Mouse (Mus musculus) CH12.LX (cell line): ENCODE measurements around the gene Osbpl11. TPM values are rescaled to one million over a fixed set of nuclear protein-coding genes. Genes with fewer than 3 reads are reported as not detected.
A peak's percentile ranks its signal among the peaks of the same experiment; 100 is the strongest.

Experiments used
- DNase-seq: peaks from one replicate; pipeline ENCODE4 v3.0.0-alpha.2; 2013; ENCODE audit errors: extremely low read depth
- H3K27ac ChIP-seq: 2 replicates; pipeline ENCODE4 v1.5.1; 2012; ENCODE audit warnings: low read depth, mild to moderate bottlenecking, control low read depth, moderate library complexity; ENCODE audit not compliant: insufficient read depth
- H3K27me3 ChIP-seq: replicated peaks from 2 replicates; pipeline ENCODE3; 2012; ENCODE audit warnings: inconsistent platforms
- H3K36me3 ChIP-seq, 2 experiments: replicated peaks in 1 of 2; 2 replicates each; pipeline versions ENCODE3 to v1.6.1; 2012; ENCODE audit warnings: inconsistent platforms in 1 of 2, low read length in 1 of 2, mild to moderate bottlenecking in 1 of 2, mixed read lengths in 1 of 2, moderate library complexity in 1 of 2; ENCODE audit not compliant: control insufficient read depth in 1 of 2, insufficient read depth in 1 of 2
- H3K4me1 ChIP-seq, 2 experiments: 2 replicates each; pipeline ENCODE4 v1.6.1; 2012; ENCODE audit warnings: inconsistent platforms in 1 of 2, moderate library complexity in 1 of 2; ENCODE audit not compliant: insufficient read depth in 2 of 2, control insufficient read depth in 1 of 2
- H3K4me2 ChIP-seq: 2 replicates; pipeline ENCODE4 v1.6.1; 2012; ENCODE audit warnings: low read depth, mild to moderate bottlenecking, control low read depth; ENCODE audit not compliant: poor library complexity, insufficient read depth, severe bottlenecking
- H3K4me3 ChIP-seq, 3 experiments: fragments of 150-350 bp in 1 of 3; sonication (generic) in 1 of 3; replicated peaks in 1 of 3; 2 replicates each; pipeline versions ENCODE3 to v1.5.1; 2011 to 2012; ENCODE audit warnings: low read depth in 2 of 3, low read length in 2 of 3, mild to moderate bottlenecking in 2 of 3, moderate library complexity in 2 of 3, control low read depth in 1 of 3, improper control_type of control experiment in 1 of 3, inconsistent platforms in 1 of 3, mixed read lengths in 1 of 3; ENCODE audit not compliant: poor library complexity in 1 of 3
- H3K79me2 ChIP-seq: replicated peaks from 2 replicates; pipeline ENCODE4 v1.6.1; 2012; ENCODE audit warnings: mild to moderate bottlenecking, moderate library complexity; ENCODE audit not compliant: control insufficient read depth, poor library complexity, insufficient read depth, severe bottlenecking; ENCODE audit errors: extremely low read depth
- H3K9ac ChIP-seq: 2 replicates; pipeline ENCODE4 v1.6.1; 2012; ENCODE audit warnings: low read depth, mild to moderate bottlenecking, control low read depth, moderate library complexity; ENCODE audit not compliant: insufficient read depth
- H3K9me3 ChIP-seq: replicated peaks from 2 replicates; pipeline ENCODE3; 2012; ENCODE audit warnings: low read length, inconsistent platforms, mixed read lengths
- CTCF ChIP-seq, 2 experiments: IDR thresholded peaks in 1 of 2; conservative IDR thresholded peaks in 1 of 2; 2 replicates each; pipeline ENCODE4 v1.5.1; 2011 to 2012; ENCODE audit warnings: low read depth in 2 of 2, low read length in 2 of 2, improper control_type of control experiment in 1 of 2, inconsistent platforms in 1 of 2, mild to moderate bottlenecking in 1 of 2, moderate library complexity in 1 of 2
- E2F4 ChIP-seq: IDR thresholded peaks from 2 replicates; pipeline ENCODE4 v1.6.1; 2011; ENCODE audit warnings: low read depth, low read length, improper control_type of control experiment; ENCODE audit not compliant: insufficient replicate concordance
- GABPA ChIP-seq: IDR thresholded peaks from 2 replicates; pipeline ENCODE4 v1.6.1; 2012; ENCODE audit warnings: low read depth, low read length, improper control_type of control experiment, inconsistent platforms; ENCODE audit not compliant: insufficient replicate concordance
- HCFC1 ChIP-seq: IDR thresholded peaks from 2 replicates; pipeline ENCODE4 v1.6.1; 2012; ENCODE audit warnings: low read depth, mild to moderate bottlenecking, inconsistent platforms, low read length, improper control_type of control experiment
- IRF4 ChIP-seq: IDR thresholded peaks from 2 replicates; pipeline ENCODE4 v1.6.1; 2014; ENCODE audit warnings: low read depth, mild to moderate bottlenecking, inconsistent platforms, low read length, improper control_type of control experiment
- JUN ChIP-seq: IDR thresholded peaks from 2 replicates; pipeline ENCODE4 v1.6.1; 2011; ENCODE audit warnings: low read depth, mild to moderate bottlenecking, low read length, improper control_type of control experiment, moderate library complexity; ENCODE audit not compliant: insufficient read depth
- KAT2A ChIP-seq: IDR thresholded peaks from 2 replicates; pipeline ENCODE4 v1.6.1; 2012; ENCODE audit warnings: low read length, improper control_type of control experiment, inconsistent platforms; ENCODE audit not compliant: insufficient replicate concordance
- MAFK ChIP-seq: IDR thresholded peaks from 2 replicates; pipeline ENCODE4 v1.6.1; 2011; ENCODE audit warnings: low read length, improper control_type of control experiment; ENCODE audit not compliant: insufficient replicate concordance
- MAZ ChIP-seq: IDR thresholded peaks from 2 replicates; pipeline ENCODE4 v1.6.1; 2012; ENCODE audit warnings: low read depth, mild to moderate bottlenecking, inconsistent platforms, low read length, improper control_type of control experiment, moderate library complexity
- MXI1 ChIP-seq: IDR thresholded peaks from 2 replicates; pipeline ENCODE4 v1.6.1; 2011; ENCODE audit warnings: mild to moderate bottlenecking, low read depth, low read length, improper control_type of control experiment
- NELFE ChIP-seq: IDR thresholded peaks from 2 replicates; pipeline ENCODE4 v1.6.1; 2011; ENCODE audit warnings: low read depth, low read length, improper control_type of control experiment
- PAX5 ChIP-seq: IDR thresholded peaks from 2 replicates; pipeline ENCODE4 v1.6.1; 2012; ENCODE audit warnings: low read length, inconsistent platforms, mixed read lengths
- RAD21 ChIP-seq: IDR thresholded peaks from 2 replicates; pipeline ENCODE4 v1.6.1; 2011; ENCODE audit warnings: low read depth, mild to moderate bottlenecking, low read length, improper control_type of control experiment, moderate library complexity
- SIN3A ChIP-seq: IDR thresholded peaks from 2 replicates; pipeline ENCODE4 v1.6.1; 2012; ENCODE audit warnings: low read length, improper control_type of control experiment, inconsistent platforms
- USF1 ChIP-seq: IDR thresholded peaks from 2 replicates; pipeline ENCODE4 v1.6.1; 2014; ENCODE audit warnings: low read depth, mild to moderate bottlenecking, inconsistent platforms, low read length, improper control_type of control experiment
- ZKSCAN1 ChIP-seq: IDR thresholded peaks from 2 replicates; pipeline ENCODE4 v1.6.1; 2012; ENCODE audit warnings: low read depth, inconsistent platforms, low read length, improper control_type of control experiment, borderline replicate concordance
- ZMIZ1 ChIP-seq: IDR thresholded peaks from 2 replicates; pipeline ENCODE4 v1.6.1; 2012; ENCODE audit warnings: low read depth, mild to moderate bottlenecking, inconsistent platforms, low read length, improper control_type of control experiment
- ZNF384 ChIP-seq: IDR thresholded peaks from 2 replicates; pipeline ENCODE4 v1.6.1; 2012; ENCODE audit warnings: low read depth, low read length, improper control_type of control experiment, inconsistent platforms
- dilution Hi-C: fragments of 300-500 bp; cut with MboI; formaldehyde crosslinking; loops from 2 replicates; pipeline ENCODE4 v1.14.3; 2020; ENCODE audit warnings: low sequenced_read_pairs; ENCODE audit not compliant: extremely low pct_unique_long_range_greater_than_20kb, extremely low pct_ligation_motif_present
- in situ Hi-C: fragments of 300-500 bp; cut with MboI; formaldehyde crosslinking; loops from 3 replicates; pipeline ENCODE4 v1.14.3; 2019; ENCODE audit warnings: low sequenced_read_pairs, low pct_ligation_motif_present, low pct_unique_long_range_greater_than_20kb, mixed read lengths
- polyA plus RNA-seq: library from polyadenylated mRNA; unstranded; fragments of >175 nt; gene quantifications from 2 replicates; pipeline ENCODE4 v1.2.1, GENCODE M21; 2012; ENCODE audit warnings: low read depth; ENCODE audit not compliant: insufficient read length
- total RNA-seq, 2 experiments: library from RNA; depleted of rRNA; stranded (reverse); fragments of 300-350 nt in 1 of 2; fragments of >200 nt in 1 of 2; gene quantifications; 2 replicates each; pipeline ENCODE4 v1.2.3; 2012 to 2014

Osbpl11 gene
- total and polyA plus RNA-seq, 3 experiments, result 10.8 to 12.9 (median 11.4) TPM

GRCm38 (mm10) chr16:33200589-33200988 lies 15.7 kb downstream of the Osbpl11 start:
- no peaks in the 10 kb centered on the region for H3K27me3 ChIP-seq
- H3K9me3 ChIP-seq, result no peaks in the 10 kb centered on the region
- no peak overlapping the region for H3K4me3 ChIP-seq
- in situ Hi-C loops, result no loop called here
- H3K4me2 ChIP-seq, result no peak overlapping the region
- H3K79me2 ChIP-seq, result no peaks in the 10 kb centered on the region
- peaks cover 18 to 50% of the 10 kb centered on the region in 2 experiments for H3K36me3 ChIP-seq
- dilution Hi-C loops, result no loop called here
- no peak for TF ChIP-seq MXI1
- TF ChIP-seq ZKSCAN1, result no peak
- no peak for TF ChIP-seq IRF4
- no peak for TF ChIP-seq PAX5
- no peak for TF ChIP-seq MAFK
- TF ChIP-seq MAZ, result no peak
- no peak for TF ChIP-seq E2F4
- TF ChIP-seq RAD21, result no peak
- TF ChIP-seq ZMIZ1, result no peak
- no peak for TF ChIP-seq SIN3A
- no peak for TF ChIP-seq NELFE
- no peak for TF ChIP-seq USF1
- H3K9ac ChIP-seq, result no peak overlapping the region
- no peak for DNase-seq
- H3K4me1 ChIP-seq, result peaks cover 0 to 19% of the 10 kb centered on the region in 2 experiments; a peak in 2 of 4 replicates
- no peak overlapping the region for H3K27ac ChIP-seq

GRCm38 (mm10) chr16:33210812-33211211 lies 25.9 kb downstream of the Osbpl11 start:
- peaks cover 21 to 64% of the 10 kb centered on the region in 2 experiments for H3K36me3 ChIP-seq
- no peaks in the 10 kb centered on the region for H3K4me1 ChIP-seq
- dilution Hi-C loops, result no loop called here
- TF ChIP-seq JUN, result no peak
- TF ChIP-seq GABPA, result no peak
- 0 out of 4 replicates have a peak, but pooled peaks of 1 of the 2 experiments have one; percentile 24 for TF ChIP-seq CTCF (conservative IDR thresholded peaks at IDR 0.05 in 1 of 2, IDR thresholded peaks at IDR 0.05 in 1 of 2; ENCODE audit: low read depth in 2 of 2, low read length in 2 of 2)
- no peak for TF ChIP-seq HCFC1
- TF ChIP-seq ZNF384, result peak; percentile 73
- TF ChIP-seq KAT2A, result no peak
- no peak for TF ChIP-seq MAZ
- TF ChIP-seq NELFE, result no peak
- peaks cover 3% of the 10 kb centered on the region for H3K9me3 ChIP-seq
- in situ Hi-C loops, result no loop called here
- no peaks in the 10 kb centered on the region for H3K79me2 ChIP-seq
- H3K27me3 ChIP-seq, result no peaks in the 10 kb centered on the region
- no peak for DNase-seq
- no peak overlapping the region for H3K9ac ChIP-seq
- no peak overlapping the region for H3K4me2 ChIP-seq
- no peak overlapping the region for H3K4me3 ChIP-seq
- no peak overlapping the region for H3K27ac ChIP-seq
